Mouse (Mus musculus) cerebellum, adult (tissue): ENCODE results near the gene Sec14l4.

Source experiments
- ATAC-seq: cut with Nextera tagmentation; 2 replicates; pipeline ENCODE4 v1.9.2; 2017; ENCODE audit warnings: mild to moderate bottlenecking, moderate library complexity, mixed read lengths; ENCODE audit not compliant: insufficient number of reproducible peaks, low FRiP score, low TSS enrichment

Gene Sec14l4

DNA sequence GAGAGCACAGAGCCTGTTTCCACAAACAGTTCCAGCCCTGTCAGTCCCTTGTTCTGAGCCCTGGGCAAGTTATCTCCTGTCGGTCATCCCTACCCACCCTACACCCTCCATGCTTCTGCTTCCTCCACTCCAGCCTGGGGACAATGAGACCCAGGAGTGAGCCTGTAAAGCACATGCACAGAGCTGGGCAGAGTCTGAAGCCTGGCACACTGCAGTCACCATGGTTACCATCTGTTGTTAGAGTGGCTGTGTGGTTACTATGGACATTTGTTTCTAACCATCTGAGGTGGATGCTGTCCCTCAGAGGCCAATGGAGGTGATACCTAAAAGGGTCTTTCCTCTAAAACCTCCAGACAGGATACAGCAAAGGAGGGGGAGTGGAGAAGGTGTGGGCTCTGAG, 38.4 kb downstream of the Sec14l4 start:
- ATAC-seq: no peak

DNA sequence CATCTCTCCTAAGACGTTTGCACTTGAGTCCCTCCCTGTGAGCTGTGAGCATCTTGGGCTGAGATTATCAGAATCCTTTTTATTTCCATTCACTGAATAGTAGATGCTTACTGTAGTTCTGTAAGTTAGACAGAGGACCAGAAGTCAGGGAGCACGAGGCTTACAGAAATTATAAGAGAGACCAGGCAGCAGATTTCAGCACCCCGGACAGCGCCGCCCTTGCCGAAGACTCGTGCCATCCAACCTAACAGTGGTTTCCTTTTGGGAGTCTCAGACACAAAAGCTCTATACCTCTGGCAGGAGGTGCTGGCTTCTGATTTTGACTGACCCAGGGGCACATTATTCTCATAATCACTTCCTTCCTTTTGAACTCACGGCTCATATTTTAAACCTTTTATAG, 45.4 kb downstream of the Sec14l4 start:
- ATAC-seq: no peak

DNA sequence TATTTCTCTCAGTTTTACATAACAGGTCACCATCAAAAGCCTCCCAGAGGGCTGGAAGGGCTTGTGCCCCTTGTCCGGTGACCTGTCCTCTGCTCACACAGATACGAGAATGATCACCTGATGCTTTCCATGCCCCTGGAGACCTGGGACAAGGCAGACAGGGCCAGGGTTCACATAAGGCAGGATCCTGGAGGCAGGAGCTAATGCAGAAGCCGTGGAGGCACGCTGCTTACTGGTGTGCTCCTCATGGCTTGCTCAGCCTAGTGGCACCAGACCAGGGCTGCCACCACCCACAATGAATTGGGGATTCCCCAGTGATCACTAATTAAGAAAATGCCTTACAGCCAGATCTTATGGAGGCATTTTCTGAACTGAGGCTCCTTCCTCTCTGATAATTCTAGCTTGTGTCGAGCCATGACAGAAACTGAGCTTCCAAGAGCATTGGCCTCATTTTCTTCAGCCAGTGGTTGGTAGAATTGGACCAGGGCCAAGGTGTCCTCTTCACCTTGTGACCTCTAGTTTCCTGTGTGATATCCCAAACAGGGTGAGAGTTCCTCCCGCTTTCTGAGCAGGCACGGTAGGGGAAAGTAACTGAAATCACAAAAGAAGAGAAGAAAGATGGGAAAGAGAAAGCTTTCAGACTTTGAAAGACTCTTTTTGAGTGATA, 47.1 kb downstream of the Sec14l4 start:
- no peak for ATAC-seq

DNA sequence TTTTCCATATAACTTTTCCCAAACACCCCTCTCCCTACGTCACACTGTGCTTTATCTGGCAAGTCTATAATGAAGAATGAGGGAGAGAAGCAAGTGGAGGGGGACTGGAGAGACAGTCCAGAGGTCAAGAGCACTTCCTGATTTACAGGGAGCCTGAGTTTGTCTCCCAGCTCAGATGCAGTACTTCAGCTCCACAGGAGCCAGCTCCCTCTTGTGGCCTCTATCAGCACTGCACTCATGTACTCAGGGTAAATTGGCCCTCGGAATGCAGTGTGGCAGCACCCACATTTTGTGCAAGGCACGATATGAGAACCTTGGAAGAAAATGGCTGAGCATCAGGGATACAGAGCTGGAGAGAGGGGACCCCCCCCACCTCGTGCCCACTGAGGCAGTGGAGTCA, 49.0 kb downstream of the Sec14l4 start:
- ATAC-seq: no peak

DNA sequence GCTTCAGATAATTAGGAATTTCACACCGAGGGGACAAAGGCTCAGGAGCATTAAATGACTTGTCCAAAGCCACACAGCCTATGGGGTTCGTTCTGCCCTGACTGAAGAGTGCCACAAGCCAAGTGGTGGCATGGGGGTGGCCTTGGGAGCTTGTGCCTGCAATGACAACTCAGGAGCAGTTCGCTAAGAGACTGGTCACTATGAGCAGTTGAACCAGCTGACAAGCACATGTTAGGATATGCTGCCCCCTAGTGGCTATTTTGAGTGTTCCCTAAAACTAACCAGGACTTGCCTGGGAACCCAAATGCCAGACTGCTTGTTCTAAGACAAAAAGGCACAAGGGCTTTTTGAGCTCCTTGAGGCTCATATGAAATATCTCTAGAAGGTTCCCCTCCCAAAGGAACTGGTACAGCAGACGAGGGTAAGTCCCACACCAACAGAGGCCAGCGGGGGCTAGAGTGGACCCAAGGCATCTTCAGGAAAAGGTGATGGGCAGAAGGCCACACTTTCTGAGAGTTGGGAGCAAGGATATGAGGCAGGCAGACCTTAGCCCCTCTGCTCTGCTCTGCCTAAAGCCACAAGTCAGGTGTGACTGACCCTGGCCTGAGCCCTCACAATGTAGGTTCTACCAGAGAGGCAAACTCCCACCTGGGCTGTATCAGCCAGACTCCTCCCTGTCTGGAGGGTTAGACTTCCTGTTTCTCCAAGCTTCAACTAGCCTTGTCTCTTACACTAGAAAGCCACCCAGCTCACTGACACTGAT, 52.2 kb downstream of the Sec14l4 start:
- peak; percentile 56; the same call in 1 of the 2 replicates for ATAC-seq

DNA sequence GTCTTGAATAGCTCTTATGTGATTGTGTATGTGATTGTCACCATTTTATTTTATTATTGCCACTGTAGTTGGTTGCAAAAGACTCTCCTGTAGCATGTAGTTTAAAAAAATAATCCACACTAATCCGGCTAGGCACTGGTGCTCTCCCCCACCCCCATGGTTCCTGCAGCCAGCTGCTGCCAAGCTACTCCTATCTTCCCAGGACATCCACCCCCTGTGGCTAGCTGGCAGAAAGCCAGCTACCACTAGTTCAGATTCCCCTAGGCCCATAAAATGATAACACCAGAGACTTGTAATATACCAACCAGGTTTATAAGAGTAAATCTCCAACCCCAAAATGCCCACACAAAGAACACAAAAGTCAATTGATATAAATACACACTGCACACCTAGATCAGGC, 55.0 kb downstream of the Sec14l4 start:
- ATAC-seq: no peak

DNA sequence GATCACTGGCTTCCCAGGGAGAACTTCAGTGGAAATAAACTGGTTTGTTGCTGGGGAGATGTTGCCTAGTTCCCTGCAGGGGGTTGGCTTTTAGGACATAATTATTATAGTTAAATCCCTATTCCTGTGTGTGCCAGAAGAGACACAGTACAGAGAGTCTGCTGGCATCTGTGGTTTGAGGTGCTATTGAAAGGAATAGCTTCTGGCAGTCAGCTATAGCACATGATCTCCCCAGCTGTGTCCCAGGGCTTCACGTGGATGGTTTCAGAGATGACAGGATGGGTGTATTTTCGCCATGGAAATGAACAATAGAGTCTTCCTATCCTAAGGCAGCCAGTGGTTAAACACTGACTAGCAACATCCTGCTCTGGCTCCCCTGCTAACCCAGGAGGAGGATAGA, 56.0 kb downstream of the Sec14l4 start:
- no peak for ATAC-seq

DNA sequence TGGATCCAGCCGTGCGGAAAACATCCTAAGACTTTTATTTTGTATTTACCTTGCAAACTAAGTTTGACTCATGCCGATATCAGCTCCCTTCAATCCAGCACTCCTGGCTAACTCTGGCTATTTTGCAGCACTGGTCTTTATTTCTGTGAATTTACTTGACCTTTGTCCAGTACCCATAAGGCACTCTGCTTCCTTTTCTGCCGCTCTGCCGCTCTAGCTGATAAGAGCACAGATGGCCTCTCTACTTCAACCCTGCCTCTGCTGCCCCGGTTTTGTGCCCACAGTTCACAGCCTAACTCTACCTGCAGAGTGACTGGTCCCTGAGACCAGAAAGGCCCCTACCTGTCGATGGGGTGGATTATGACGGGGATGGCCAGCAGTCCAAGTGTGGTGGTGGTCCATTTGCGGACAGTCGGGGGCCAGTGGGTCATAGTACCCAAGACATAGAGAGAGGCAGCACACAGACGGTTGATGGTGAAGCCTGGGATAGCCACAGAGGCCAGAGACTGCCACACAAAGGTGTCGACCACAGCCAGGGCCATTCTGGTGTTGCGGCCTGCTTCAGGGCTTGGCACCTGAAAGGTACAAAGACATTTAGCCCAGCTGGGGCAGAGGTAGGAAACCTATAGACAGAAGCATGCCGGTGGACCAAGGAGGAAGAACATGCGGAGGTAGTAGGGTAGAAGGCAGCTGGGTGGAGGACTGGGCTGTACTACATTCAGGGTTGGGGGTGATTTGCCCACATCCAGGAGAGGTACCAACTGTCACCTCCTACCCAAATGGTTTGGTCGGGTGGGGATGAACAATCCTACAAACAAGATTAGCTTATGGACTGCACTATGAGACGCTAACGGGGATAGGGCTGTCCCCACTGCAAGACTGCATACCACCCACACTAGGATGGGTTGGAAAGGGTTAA, 62.5 kb downstream of the Sec14l4 start:
- ATAC-seq: no peak

DNA sequence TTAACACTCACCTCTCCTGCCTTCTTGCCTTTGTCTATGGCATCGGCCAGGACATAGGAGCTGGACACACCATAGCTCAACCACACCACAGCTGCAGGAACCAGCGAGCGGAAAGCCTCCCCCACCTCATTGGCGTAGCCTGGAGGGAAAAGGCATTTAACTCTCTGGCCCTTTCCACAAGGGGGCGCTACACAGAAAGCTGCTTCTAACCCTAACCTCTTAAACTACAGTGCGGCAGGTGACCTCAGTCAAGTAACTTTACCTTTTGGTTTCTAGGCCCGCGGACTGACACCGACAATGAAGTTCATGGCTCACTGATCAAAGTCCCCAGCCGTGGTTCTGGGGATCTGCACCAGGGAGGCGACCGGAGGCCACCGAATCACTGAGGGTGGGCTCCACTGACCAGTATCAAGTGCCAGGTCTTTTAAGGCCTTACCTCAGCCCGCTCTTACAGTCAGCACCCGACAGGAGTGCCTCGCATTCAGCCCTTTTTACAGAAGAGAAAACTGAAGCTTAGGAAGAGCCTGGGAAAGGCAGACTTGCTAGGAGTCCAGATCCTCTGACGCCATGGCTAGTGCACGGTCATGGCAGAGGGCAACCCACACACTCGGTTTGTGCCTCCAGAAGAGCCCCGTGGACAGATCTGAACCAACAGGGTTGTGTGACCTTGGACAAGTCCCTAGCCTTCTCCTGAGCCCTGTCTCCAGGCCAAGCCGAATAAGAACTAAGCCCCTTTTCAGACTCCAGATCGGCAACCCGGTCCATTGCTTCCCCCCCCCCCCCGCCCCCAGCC, 63.3 kb downstream of the Sec14l4 start:
- no peak for ATAC-seq

DNA sequence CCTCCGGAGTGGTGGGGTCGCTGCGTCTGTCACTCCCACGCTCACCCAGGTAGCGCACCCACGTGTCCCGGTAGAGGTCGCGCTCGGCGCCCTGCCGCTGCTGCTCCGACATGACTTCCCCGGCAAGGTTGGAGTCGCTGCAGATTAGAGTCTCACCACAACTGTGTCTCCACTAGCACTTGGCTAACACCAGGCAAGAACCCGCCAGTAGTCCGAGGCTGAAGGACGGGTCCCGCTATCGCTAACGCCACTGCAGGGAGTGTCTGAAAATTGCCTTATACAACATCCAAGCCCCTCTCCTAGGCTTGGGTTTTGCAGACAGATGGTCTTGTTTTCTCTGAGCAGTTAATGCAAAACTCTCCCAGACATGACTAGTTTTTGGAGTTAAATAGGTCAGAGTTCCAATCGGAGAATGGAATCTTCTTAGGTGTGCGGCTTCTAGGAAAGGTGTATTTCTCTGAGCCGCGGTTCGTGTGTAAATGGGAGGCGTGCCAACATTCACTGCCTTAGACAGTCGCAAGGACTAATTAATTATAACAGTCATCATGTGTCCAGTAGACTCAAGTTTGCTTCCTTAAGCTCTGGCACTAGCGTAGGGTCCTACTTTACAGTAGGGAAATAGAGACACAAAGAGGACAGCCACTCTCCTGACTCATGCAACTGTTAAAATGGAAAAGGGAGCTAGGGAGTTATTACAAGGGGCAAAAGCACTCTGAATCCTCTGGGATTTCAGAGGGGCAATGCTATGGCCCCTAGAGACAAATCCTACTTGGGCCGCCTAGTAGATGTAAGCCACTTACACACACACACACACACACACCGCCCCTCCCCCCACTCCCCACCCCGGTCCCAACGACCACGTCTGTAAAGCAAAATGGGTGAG, 64.2 kb downstream of the Sec14l4 start, which contains the start of gene Mtfp1:
TSS of gene Mtfp1 (minus strand) at position 275 of the 883 bp plus-strand sequence.
- no peak for ATAC-seq

DNA sequence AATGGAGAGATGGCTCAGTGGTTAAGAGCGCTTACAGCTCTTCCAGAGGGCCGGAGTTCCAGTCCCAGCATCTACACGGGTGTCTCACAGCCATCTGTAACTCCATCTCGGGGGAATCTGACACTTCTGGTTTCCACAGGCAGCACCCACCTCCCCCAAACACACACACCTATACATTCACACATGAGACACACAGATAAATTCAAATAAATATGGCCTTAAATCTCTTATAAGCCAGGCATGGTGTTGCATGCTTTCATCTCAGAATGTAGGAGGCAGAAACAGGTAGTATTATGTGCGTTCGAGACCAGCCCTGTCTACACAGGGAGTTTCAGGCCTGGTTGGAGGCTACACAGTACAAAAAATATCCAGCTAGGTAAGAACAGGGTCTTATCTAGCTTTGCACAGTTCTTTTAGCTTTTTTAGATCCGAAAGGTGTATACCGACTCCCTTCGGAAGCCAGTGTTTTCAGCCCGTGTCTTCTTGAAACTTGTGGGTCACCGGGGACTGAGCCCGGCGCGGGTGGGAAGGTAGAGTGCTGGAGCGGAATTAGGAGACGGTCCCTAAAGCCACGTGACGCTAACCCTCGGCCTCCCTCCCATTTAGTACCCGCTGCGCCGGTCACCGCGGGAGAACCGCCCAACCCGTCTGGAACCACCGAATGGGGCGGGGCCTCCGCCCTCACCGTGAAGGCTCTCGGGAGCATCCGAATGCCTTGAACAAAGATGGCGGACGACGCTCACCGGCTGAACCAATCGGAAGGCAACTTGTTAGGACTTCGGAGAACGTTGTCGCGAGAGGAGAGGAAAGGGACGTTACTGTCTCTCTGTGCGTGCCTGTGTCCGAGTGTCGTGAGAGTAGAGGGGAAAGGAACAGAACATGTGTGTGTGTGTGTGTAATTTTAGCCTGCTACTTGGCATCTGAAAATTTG, 65.1 kb downstream of the Sec14l4 start:
- ATAC-seq: peak; percentile 96

DNA sequence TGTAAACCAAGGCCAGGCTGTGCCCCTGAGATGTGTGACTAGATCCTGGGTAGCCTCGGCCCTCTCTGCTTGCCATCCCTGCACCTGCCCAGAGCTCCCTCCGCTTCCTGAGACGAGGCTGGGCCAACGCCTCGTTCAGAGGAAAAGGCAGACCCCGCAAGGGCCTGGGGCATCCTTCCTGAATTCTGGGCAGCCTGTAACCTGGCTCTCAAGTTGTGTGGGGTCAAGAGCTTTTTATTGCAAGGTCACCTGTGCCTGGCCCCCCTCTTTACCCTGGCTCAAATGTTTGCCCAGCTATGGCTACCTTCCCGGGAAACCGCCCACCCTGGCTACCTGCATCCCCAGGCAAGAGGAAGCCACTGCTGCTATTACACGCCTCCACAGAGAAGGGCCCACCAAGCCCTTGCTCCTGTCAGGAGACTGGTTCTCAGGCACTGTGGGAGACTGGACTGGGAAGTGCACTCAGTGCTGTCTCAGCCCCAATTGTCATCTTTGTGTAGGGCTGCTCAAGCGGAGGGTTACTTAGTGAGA, 65.9 kb downstream of the Sec14l4 start:
- ATAC-seq: no peak; the same call in 1 of the 2 replicates
